ENCODE assay signal across 1 mouse cellular context in the genomic region with DNA sequence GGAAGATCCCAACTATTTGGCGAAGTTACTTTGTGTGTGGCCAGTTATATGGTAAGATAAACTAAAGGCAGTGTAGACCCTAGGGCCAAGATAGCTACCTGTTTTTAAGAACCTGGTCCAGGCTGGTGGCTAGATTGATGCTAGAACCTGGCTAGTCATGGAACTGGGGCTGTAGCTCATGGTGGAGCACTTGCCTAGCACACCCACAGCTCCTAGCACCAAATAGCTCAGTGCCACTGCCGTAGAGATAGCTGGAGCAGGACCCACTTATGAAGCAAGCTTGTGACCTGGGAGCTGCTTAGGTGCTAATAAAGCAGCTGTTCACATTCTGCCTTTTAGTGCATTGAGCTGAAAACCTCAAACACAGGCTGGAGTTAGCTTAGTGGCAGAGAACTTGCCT.
TF ChIP-seq lines count a peak whose summit lies in the region.

No protein-coding gene starts in this region.

TF ChIP-seq in MEL, 35 proteins besides CTCF, POLR2A, EP300 and RAD21:
- no peak for TF ChIP-seq ETS1 (IDR thresholded peaks at IDR 0.05; ENCODE audit: low read depth, low read length)
- TF ChIP-seq POLR2AphosphoS5 (IDR thresholded peaks at IDR 0.05; ENCODE audit: borderline replicate concordance, low read depth, low read length) = no peak
- TF ChIP-seq SIN3A (IDR thresholded peaks at IDR 0.05; ENCODE audit: low read length) = no peak
- no peak for TF ChIP-seq NRF1 (IDR thresholded peaks at IDR 0.05; ENCODE audit: insufficient read depth, low read depth, low read length, poor library complexity, severe bottlenecking)
- TF ChIP-seq TBP (IDR thresholded peaks at IDR 0.05; ENCODE audit: low read depth, low read length) = peak; percentile 76
- TF ChIP-seq HCFC1 (IDR thresholded peaks at IDR 0.05; ENCODE audit: low read depth, low read length) = no peak
- 0 out of 2 replicates have a peak, but pooled peaks have one; percentile 17 for TF ChIP-seq POLR2AphosphoS2 (IDR thresholded peaks at IDR 0.05; ENCODE audit: low read length)
- no peak for TF ChIP-seq BHLHE40 (IDR thresholded peaks at IDR 0.05; ENCODE audit: borderline replicate concordance, low read depth, low read length)
TF ChIP-seq in MEL: peak in this region for 2.
